Mouse (Mus musculus) spleen, adult 12 weeks (tissue): ENCODE results near the gene Ttc16.

Experiments used
- DNase-seq: peaks from one replicate; pipeline ENCODE4 v3.0.0; 2022; ENCODE audit warnings: low spot score

Ttc16 gene

DNA sequence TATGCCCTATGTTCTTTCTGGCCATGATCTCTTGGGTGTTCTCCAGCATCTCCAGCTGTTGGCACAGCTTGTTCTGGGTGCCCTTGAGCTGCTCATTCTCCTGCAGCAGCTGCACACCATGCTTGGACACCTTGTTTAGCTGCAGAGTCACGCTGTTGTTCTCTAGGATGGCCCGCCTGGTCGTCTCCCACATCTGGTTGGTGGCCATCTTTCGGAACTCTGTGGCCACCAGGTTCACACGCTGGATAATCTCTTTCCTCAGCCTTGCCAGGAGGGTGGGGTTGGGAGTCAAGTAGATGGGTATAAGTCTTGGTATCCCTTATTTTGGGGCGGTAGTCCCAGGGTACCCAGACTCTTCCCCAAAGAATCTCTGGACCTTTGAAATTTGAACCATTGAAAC is 4.3 kb upstream of the Ttc16 start:
- no peak for DNase-seq

DNA sequence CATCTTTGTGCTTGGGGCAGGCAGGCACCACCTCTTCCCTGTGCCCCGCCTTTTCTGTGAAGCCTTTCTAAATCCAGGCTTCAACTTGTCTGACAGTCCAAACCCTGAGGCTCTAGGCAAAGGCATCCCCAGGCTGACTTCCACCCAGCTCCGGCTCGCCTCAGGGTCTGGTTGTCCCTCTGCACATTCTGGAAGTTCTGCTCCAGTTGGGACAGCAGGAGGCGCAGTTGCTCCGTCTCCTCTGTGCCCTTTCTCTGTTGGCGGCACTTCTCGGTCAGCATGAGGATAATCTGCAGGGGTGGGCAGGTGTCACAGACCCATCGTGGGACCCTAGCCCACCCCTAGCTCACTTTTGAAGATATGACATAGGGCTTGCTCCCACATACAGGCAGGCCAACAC is 3.7 kb upstream of the Ttc16 start:
- peak; percentile 13 for DNase-seq

DNA sequence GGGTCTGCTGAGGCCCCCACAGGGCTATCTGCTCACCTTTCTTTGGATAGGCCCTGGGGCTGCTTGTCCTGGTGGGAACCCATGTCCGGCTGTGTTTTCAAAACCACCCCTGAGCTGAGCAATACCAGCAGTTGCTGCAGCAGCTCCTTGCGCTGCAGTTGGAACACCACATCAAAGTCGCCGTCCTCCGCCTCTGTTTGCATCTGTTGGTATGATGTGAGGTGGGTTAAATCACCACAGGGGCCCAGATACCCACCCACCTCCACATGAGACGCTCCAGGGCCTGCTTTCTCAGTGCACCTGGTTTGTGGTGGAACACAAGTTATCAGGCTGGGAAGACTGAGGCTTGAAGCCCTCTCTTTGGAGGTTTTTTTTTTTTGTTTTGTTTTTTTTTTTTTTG is 2.6 kb upstream of the Ttc16 start:
- no peak for DNase-seq

DNA sequence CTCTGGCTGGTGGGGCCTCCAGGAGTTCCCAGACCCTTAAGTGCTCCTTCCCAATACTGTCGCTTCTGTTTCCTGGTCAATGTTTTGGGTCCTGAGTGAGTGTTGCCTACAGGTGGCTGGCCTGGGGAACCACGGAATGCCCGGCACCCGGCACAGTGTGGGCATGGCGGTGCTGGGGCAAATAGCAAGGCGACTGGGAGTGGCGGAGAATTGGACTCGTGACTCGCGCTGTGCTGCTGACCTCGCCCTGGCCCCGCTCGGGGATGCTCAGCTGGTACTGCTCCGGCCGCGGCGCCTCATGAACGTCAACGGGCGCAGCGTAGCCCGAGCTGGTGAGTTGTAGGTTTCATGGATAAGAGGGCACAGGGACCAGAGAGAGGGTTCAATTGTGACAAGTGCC is 759 bp upstream of the Ttc16 start:
- DNase-seq: no peak

DNA sequence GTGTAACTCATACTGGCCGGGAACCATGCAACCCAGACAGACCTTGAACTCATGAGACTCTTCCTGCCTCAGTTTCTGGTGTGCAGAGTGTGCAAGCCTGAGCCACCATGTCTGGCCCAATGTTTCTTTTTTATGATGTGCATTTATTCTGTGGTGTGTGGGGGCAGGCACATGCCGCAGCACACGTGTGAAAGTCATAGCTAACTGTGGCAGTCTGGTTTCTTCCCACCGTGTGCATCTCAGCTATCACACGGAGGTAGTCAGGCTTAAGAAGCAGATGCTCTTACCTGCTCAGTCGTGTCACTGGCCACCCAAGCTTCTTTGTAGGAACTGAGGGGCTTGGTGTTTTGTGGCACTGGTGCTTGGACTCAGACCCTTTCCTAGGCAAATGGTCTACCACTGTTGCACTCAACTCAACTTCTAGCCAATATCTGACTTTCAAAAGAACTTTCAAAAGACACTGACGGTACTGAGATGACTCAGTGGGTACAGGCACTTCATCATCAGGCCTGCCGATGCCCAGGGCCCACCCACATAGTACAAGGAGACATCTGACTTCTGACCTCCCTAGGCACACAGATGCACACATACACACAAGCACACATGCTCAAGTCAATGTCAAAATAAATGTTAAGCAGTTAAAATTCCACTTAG is 2.7 kb downstream of the Ttc16 start:
- no peak for DNase-seq

DNA sequence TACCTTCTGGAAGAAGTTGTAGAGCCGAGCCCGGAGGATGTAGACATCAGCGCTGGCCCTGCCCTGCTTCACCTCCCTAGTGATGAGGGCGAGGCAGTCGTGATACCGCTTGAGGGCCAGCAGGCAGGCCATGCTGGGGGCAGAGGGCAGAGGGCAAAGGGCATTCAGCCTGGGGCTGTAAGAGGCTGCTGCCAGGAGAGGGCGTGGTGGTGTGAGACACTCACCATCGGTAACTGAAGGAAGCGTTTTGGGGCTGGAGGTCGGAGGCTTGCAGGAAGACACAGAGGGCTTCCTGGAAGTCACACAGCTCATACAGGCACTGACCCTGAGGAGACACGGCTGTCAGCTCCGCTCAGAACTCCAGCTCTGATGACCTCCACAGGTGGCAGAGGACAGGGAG is 3.5 kb downstream of the Ttc16 start:
- no peak for DNase-seq

DNA sequence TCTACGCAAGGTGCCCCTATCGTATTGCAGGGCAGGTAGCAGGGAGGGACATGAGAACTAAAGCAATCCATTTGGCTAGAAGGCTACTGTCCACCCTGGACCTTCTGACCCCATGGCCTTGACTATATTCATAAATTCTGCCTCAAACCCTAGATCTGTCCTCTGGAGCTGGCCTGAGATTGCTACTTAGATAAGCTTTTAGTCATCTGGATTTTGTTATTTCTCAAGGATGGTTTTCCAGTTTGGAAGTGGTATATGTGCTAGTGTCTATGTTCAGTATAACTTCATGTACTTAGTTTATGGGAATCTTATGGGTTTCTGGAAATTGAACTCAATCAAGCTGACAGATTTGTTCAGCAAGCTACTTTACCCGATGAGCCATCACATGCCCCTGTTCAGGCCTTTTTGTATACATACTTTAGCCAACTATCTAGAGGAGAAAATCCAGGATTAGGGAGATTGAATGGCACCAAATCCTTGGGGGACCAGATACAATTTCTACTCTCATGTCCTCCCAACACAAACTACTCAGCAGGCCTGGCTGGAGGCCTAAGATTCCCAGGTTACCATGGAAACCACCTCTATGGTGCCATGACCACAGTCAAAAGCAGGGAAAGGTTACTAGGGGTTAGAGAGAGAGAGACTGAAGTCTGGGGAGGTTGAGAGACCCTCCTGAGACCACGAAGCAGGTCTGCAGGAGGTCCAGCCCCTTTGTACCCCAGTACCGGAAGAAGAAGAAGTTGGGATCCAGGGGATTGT is 5.9 kb downstream of the Ttc16 start:
- DNase-seq: no peak

DNA sequence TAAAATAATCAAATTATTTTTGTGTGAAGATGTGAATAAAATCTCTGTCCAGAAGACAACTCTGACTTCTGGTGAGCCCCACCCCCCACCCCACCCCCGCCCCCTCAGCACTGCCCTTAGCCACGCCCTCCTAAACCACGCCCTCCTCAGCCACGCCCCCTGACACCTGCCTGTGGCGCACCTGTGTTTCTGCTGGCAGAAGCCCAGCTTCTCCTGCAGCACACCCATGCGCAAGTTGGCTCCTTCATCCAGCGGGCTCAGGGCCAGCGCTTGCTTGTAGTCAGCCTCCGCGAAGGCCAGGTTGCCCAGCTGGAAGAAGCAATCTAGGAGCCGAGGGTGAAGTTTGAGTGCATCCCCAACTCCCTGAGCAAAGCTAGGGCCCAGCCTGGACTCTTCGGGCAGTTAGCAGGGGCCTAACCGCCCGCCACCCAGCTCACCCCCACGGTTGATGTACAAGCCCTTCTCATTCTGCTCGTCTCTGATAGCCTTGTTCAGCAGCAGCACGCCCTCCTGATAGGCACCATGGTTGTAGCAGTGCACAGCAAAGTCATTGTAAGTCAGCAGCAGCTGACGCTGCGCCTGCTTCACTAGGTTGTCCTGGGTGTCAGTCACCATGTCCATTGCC is 6.7 kb downstream of the Ttc16 start:
- DNase-seq: peak; percentile 10

DNA sequence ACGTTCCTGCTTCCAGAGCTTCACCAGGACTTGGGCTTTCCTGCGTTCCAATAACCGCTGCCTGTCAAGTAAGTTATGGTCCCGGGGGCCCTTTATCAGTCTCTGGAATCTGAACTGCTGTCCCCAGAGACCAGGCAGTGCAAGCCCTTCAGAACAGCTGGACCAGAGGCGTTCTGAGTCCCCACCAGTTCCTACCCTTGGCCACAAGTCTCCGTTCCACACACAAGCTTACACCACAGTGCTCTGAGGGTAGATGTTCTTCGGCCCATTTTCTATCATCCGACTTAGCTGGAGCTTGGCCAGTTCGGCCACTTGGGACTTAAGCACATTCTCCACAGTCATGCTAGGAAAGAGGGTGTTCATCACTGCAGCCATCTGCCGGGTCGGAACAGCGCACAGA is 8.2 kb downstream of the Ttc16 start:
- DNase-seq: no peak

DNA sequence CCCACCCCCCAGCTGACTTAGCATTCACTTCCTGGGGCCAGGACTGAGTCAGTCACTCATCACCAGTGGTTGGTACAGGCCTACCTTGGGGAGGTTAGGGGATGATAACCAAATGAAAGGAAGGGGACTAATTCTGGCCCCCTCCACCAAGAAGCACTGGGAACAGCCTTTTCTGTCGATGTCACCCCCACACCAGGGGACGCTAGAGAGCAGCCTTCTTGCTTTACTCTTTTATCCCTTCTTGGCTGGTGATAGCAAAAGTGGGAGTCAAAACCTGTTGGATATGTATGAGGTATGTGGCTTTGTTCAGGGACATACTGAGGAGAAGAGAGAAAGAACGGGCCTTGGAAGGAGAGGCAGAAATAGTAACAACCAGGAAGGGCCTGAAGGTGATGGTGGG is 12.1 kb downstream of the Ttc16 start:
- no peak for DNase-seq

DNA sequence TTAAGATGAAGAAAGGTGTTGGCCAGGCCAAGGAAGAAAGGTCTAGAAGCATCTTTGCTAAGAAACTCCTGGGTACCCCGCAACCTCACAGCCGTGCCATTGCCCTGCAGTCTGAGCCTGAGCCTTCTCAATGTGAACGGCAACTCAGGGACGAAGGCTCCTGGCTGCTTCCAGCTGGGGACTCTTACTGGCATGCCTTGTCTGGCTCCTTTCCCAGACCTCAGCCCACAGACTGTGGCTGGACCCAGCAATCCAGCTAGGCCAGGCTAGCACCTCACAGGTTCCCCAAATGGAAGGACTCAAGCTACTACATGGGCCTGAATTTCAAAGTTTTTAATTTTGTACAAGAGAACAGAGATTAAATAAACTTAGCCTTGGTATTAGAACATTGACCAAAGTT is 13.6 kb downstream of the Ttc16 start:
- DNase-seq: no peak

DNA sequence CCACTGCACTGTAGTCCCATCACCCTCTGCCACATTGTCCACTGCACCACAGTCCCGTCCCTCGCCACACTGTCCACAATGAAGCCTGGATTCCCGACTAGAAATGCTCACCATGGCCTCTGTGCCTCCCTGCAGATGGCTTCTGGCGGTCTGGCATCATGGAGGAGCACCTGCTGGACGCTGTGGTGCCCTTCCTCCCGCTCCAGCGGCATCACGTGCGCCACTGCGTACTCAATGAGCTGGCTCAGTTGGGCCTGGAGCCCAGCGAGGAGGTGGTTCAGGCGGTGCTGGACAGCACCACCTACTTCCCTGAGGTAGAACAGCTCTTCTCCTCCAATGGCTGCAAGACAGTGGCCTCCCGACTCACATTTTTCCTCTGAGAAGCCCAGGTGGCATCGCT is 14.1 kb downstream of the Ttc16 start:
- no peak for DNase-seq

DNA sequence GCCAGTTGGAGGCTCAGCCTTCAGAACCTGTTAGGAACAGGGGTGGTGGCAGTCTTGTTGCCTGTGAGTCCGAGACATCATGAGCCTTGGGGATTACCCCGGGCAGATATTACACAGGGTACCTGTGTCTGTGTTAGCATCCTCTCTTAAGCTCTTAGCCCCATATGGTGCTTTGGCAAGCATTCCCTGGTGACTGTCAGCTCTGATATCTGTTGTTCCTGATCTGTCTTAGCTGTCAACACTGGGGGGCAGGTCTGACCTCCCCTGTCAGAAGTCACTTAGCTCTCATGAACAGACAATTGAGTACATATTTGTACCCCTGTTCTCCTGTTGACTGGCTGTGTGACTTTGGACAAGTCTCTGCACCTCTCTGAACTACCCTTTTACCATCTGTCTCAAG is 16.4 kb downstream of the Ttc16 start:
- DNase-seq: no peak

DNA sequence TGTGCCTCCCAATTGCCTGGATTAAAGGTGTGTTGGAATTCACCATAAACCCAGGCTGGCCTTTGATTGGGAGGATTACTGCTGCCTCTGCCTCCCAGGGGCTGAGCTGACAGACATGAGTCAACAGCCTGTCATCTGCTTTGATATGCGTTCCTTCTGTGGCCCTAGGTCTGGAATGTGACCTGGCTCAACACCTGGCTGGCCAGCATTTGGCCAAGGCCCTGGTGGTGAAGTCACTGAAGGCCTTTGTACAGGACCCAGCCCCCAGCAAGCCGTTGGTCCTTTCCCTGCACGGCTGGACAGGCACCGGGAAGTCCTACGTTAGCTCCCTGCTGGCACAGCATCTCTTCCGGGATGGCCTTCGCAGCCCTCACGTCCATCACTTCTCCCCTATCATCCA is 16.9 kb downstream of the Ttc16 start:
- DNase-seq: no peak

DNA sequence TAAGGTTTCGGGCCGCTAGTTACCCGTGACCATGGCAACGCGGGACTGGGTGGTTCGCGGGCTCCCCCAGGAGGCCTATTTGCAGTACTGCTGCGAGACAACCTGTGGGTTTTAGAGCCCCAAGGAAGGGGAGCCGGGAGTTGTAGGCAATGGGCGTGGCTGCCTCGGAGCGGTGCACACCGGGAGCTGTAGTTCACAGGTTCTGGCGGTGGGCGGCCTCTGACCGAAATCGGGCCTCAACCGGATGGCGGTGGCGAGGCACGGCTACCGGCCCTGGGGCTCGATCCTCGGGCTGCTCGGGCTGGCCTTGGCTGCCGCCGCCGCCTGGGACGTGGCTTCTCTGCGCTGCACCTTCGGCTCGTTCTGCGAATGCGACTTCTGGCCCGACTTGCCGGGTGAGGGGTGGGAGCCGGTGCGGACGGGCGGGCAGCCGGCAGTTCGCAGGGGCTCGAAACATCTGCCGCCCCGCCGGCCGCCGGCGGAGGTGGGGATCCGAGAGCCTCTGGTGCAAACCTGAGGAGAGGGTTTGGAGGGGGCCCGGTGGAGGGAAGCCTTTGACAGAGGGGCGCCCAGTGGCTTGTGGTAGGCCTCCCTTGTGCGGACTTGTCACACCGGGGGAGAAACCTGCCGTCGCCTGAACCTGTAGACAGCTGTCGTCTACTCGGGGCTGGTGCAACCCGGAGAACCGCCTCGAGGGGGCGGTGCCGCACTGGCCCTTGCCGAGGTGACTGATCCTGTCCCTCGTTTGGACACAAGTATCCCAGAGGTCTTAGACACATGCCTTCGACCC is 18.2 kb downstream of the Ttc16 start, which contains the start of gene Tor2a:
Gene Tor2a (plus strand): TSS at position 179 of the 790 bp plus-strand sequence.
- DNase-seq: peak; percentile 89

DNA sequence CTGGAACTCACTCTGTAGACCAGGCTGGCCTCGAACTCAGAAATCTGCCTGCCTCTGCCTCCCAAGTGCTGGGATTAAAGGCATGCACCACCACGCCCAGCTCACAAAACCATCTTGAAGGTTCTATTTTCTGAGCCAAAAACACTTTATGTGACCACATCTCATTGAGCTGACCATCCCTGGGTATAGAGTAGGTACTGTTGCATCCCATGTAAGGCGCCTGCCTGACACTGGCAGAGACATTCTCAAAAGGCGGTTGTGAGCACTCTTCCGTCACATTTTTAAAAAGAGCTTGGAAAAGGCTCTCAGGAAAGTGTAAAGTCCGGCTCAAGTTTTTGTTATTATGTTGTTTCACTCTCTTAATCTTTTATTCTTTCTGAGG is 18.8 kb downstream of the Ttc16 start:
- DNase-seq: no peak

DNA sequence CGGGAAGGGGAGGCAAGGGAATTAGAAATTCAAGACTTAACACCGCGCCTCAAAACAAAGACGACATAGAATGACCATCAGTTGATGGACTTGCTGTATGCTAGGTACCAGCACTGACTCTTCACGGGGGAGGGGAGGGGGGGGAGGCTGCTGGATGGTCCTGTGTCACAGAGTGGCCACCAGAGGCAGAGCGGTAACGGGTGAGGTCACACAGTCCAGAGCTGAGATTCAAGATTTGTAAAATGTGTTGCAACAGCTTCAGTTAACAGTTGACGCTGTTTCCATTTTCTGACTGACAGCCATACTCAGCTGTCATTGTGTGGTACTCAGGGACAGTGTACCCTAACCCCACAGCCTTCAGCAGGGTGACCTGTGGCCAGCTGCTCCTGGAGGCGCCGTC is 23.3 kb downstream of the Ttc16 start:
- no peak for DNase-seq

DNA sequence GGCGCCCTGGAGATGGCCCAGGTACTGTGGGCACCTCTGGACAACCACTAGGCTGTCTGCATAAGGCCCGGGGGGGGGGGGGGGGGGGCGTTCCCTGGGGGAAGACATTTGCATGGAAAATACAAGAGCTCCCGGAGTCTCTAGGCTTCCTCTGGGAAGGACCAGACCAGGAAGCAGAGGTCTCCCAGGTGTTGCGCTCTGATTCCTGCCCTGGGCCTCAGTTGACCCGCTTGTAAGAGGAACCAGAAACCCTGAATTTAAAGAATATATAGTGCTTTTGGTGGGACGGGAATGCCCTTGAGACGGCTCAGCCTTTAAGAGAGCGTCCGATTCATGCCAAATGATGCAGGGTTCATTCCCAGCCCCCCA is 23.8 kb downstream of the Ttc16 start:
- no peak for DNase-seq

DNA sequence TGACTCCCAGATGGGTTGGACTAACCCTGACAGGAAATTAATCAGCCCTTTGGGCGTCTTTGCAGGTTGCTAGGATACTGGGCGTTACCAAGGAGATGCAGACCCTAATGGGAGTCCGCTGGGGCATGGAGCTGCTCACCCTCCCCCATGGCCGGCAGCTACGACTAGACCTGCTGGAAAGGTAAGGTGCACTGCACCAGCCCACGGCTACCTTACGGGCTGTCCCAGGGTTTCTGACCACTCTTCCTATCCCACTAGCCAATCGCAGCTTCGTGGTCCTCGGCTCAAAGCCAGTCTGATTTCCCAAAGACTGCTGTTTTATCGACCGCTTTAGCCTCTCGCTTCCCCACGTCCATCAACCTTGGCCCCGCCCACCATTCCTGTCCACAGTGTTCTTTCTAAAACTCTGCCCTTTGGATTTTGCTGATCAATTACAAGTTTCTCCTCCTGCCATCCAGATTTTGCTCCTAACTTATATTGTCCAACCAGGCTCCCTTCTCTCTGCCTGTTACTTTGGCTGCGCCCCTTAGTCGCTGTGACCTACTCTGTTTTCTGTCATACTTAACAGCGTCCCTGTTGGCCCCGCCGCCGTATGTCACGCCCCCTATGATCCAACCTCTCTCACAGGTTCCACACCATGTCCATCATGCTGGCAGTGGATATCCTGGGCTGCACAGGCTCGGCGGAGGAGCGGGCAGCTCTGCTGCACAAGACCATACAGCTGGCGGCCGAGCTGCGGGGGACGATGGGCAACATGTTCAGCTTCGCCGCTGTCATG is 24.4 kb downstream of the Ttc16 start:
- DNase-seq: no peak

DNA sequence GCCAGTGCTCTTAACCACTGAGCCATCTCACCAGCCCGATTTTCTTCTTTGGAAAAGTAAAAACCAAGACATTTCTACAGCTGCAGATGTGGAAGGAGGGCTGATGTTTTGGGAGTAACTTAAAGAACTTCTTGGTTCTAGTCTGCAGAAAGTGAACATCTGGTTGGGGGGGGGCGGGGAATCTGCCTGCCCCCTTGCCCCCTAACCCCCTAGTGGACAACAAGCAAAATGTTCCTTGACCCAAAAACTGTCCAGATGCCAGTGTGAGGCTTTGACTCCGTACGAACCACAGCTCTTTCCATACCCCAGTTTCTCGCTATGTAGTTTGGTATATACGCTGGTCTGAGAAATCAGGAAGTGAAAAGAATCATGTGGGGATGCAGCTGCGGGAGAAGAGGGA is 25.2 kb downstream of the Ttc16 start:
- DNase-seq: no peak

DNA sequence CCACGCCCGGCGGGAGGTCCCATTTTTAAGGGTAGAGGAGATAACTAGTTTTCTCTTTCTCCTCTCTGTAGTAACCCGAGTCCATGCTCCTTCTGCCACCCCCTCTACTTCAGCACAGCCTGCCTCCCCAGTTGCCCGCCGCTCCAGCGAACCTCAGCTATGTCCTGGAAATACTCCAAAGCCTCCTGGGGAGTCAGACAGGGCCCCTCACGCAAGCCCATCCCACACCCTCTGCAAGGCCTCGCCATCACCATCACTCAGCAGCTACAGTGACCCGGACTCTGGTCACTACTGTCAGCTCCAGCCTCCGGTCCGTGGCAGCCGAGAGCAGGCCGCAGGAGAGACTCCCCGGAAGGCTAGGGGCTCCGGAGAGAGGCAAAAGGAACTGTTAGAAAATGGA is 26.4 kb downstream of the Ttc16 start:
- DNase-seq: no peak
